Comparison of ENCODE assay signal across 28 mouse cellular contexts in the genomic region with DNA sequence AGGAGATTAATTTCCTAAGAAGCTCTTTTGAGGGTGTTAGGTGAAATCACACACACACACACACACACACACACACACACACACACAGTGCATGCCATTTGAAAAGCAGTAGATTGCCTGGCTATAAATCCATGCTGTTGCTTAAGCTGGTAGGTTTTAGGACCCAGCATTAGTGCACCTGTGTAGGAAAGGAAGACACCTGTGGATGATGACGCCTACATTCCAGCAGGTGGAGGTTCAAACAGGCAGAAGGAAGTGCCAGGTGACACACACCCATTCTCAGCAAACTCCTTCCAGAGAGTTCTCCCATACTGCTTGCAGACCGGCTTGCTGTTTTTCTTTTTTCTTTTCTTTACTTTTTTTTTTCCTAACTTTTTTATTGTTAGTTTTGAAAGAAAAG. TPM values are rescaled to one million over a fixed set of nuclear protein-coding genes. Genes with fewer than 3 reads are reported as not detected.
"Had no signal": no experiment of that assay in that cellular context is flagged by ENCODE, and none has a peak within 500 bp of the region (broad histone marks: within the 10 kb centered on the region; RNA-seq: fewer than 3 reads in every experiment).

No protein-coding gene starts in this region.

- H3K4me3 ChIP-seq: gastrocnemius, adult 2 months; heart, embryonic 10.5 days; heart, embryonic 12.5 days; hindbrain, embryonic 13.5 days; kidney, embryonic 15.5 days; left cerebral cortex, adult 2 months; limb, embryonic 10.5 days; limb, embryonic 12.5 days; liver, embryonic 13.5 days had no signal

- H3K27me3 ChIP-seq: heart, embryonic 12.5 days; hindbrain, embryonic 13.5 days; kidney, embryonic 15.5 days; limb, embryonic 12.5 days; liver, embryonic 13.5 days had no signal

- ATAC-seq: hindbrain, embryonic 16.5 days; inflammation-experienced regulatory T-cells, adult 6 months had no signal

- H3K27ac ChIP-seq: gastrocnemius, adult 2 months; heart, embryonic 10.5 days; hindbrain, embryonic 13.5 days; kidney, embryonic 15.5 days; kidney, postnatal 0 days; left cerebral cortex, adult 2 months; limb, embryonic 10.5 days; limb, embryonic 12.5 days; liver, embryonic 13.5 days had no signal

- H3K9ac ChIP-seq: heart, embryonic 12.5 days; hindbrain, embryonic 13.5 days; kidney, embryonic 15.5 days; limb, embryonic 12.5 days; liver, embryonic 13.5 days had no signal

- H3K36me3 ChIP-seq: heart, embryonic 10.5 days; heart, embryonic 12.5 days; hindbrain, embryonic 13.5 days; kidney, embryonic 15.5 days; limb, embryonic 10.5 days; limb, embryonic 12.5 days; liver, embryonic 13.5 days had no signal

- DNase-seq: gastrocnemius, adult 2 months; gastrocnemius, postnatal 10 days; gastrocnemius, postnatal 25 days; heart, adult 18-20 months; heart, postnatal 10 days; heart, postnatal 36 days; kidney, adult 11 months; kidney, adult 2 months; kidney, adult 9 months; kidney, postnatal 14 days; kidney, postnatal 36 days; layer of hippocampus, adult 9-11 months; liver; liver, embryonic 13.5 days had no signal

- H3K4me1 ChIP-seq: heart, embryonic 10.5 days; heart, embryonic 12.5 days; hindbrain, embryonic 13.5 days; liver, embryonic 13.5 days had no signal

- H3K4me2 ChIP-seq: heart, embryonic 12.5 days; hindbrain, embryonic 13.5 days; kidney, embryonic 15.5 days; limb, embryonic 12.5 days; liver, embryonic 11.5 days; liver, embryonic 13.5 days had no signal

- H3K9me3 ChIP-seq: heart, embryonic 10.5 days; heart, embryonic 12.5 days; hindbrain, embryonic 13.5 days; kidney, embryonic 15.5 days; limb, embryonic 10.5 days; limb, embryonic 12.5 days; liver, embryonic 13.5 days had no signal

RNA-seq across cellular contexts. Expression of gene Atp10b, which starts 5.7 kb away (rescaled TPM):
- total RNA-seq: gastrocnemius, adult 2 months; gastrocnemius, postnatal 25 days; granulocyte monocyte progenitor cell, adult 5-6 weeks; heart, postnatal 10 days; heart, postnatal 36 days; hematopoietic stem cell, adult 5-6 weeks had no signal
- polyA plus RNA-seq: heart, embryonic 14.5 days; liver, embryonic 11.5 days; liver, embryonic 13.5 days had no signal
